ENCODE assay signal across 20 mouse cellular contexts in the genomic region with DNA sequence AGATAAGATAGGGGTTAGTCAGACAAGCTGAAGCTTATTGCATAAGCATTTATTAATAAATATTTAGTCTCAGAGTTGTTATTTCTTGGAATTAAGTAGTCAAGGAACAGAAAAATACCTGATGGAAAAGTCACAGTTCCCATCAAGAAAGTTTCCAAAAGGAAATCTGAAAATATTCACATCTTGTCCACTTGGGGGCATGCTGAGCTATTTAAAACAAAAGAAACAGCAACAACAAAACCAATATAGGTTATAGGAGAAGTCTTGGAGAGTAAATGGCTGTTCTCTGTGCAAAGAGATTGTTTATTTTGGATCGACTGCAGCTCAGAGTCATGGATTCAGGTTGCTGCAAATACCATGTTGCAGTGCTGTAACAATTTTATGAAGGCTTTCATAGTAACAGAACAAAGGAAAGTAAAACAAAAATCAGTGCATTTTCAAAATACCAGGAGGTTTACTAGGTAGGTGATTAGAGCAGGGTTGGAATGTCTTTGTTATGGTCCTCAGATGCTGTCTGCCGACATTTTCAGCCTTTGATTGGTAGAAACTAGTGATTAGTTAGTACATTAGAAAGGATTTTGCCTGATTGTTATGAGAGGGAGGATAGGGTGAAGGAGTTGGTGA. TPM values are rescaled to one million over a fixed set of nuclear protein-coding genes. Genes with fewer than 3 reads are reported as not detected.
DNase-seq lines count a peak whose midpoint lies in the region; ATAC-seq and TF ChIP-seq lines count a peak whose summit lies in the region.
"Had no signal": no experiment of that assay in that cellular context is flagged by ENCODE, and none has a peak within 500 bp of the region (broad histone marks: within the 10 kb centered on the region; RNA-seq: fewer than 3 reads in every experiment).

No protein-coding gene starts in this region.

- H3K9me3 ChIP-seq in forebrain, embryonic 14.5 days (replicated peaks; ENCODE audit: control insufficient read depth, low read length): no peaks in the 10 kb centered on the region
- no peaks in the 10 kb centered on the region for H3K9me3 ChIP-seq in forebrain, embryonic 11.5 days (ENCODE audit: control insufficient read depth, low read length)
- no peaks in the 10 kb centered on the region for H3K9me3 ChIP-seq in lung, postnatal 0 days (ENCODE audit: low read length)
- no peaks in the 10 kb centered on the region for H3K9me3 ChIP-seq in stomach, postnatal 0 days (ENCODE audit: control insufficient read depth, low read length)
- H3K9me3 ChIP-seq: embryonic facial prominence, embryonic 15.5 days; limb, embryonic 13.5 days; lung, embryonic 15.5 days; neural tube, embryonic 13.5 days had no signal

- no peaks in the 10 kb centered on the region for H3K4me1 ChIP-seq in forebrain, embryonic 14.5 days (ENCODE audit: control insufficient read depth, insufficient read depth, low read length)
- H3K4me1 ChIP-seq in forebrain, embryonic 11.5 days (replicated peaks; ENCODE audit: control insufficient read depth, insufficient read depth, low read length): no peaks in the 10 kb centered on the region
- no peaks in the 10 kb centered on the region for H3K4me1 ChIP-seq in lung, postnatal 0 days (ENCODE audit: insufficient read depth, low read depth, low read length)
- no peaks in the 10 kb centered on the region for H3K4me1 ChIP-seq in stomach, postnatal 0 days (replicated peaks; ENCODE audit: control insufficient read depth, insufficient read depth)
- H3K4me1 ChIP-seq: embryonic facial prominence, embryonic 15.5 days; limb, embryonic 13.5 days; lung, embryonic 15.5 days; neural tube, embryonic 13.5 days had no signal

- H3K4me2 ChIP-seq in forebrain, embryonic 14.5 days (ENCODE audit: low read length): no peak overlapping the region
- H3K4me2 ChIP-seq in forebrain, embryonic 11.5 days (ENCODE audit: low read depth, low read length, severe bottlenecking): no peak overlapping the region
- H3K4me2 ChIP-seq in lung, postnatal 0 days (replicated peaks; ENCODE audit: low read depth, low read length): no peak overlapping the region
- no peak overlapping the region for H3K4me2 ChIP-seq in stomach, postnatal 0 days (replicated peaks; ENCODE audit: low read depth)
- H3K4me2 ChIP-seq: embryonic facial prominence, embryonic 15.5 days; limb, embryonic 13.5 days; lung, embryonic 15.5 days; neural tube, embryonic 13.5 days had no signal

- TF ChIP-seq EP300 in lung, postnatal 0 days (IDR thresholded peaks at IDR 0.05): no peak
- no peak for TF ChIP-seq EP300 in stomach, postnatal 0 days (optimal IDR thresholded peaks at IDR 0.05)

- H3K4me3 ChIP-seq in forebrain, embryonic 14.5 days (ENCODE audit: low read depth, low read length): no peak overlapping the region
- no peak overlapping the region for H3K4me3 ChIP-seq in forebrain, embryonic 11.5 days (ENCODE audit: low read depth, low read length)
- H3K4me3 ChIP-seq in lung, postnatal 0 days (ENCODE audit: low read depth, low read length): no peak overlapping the region
- no peak overlapping the region for H3K4me3 ChIP-seq in stomach, postnatal 0 days (ENCODE audit: low read depth, low read length)
- H3K4me3 ChIP-seq: embryonic facial prominence, embryonic 15.5 days; limb, embryonic 13.5 days; lung, embryonic 15.5 days; neural tube, embryonic 13.5 days had no signal

- H3K36me3 ChIP-seq in forebrain, embryonic 14.5 days (ENCODE audit: control insufficient read depth, insufficient read depth, low read length): no peaks in the 10 kb centered on the region
- no peaks in the 10 kb centered on the region for H3K36me3 ChIP-seq in forebrain, embryonic 11.5 days (ENCODE audit: control insufficient read depth, insufficient read depth, low read length)
- H3K36me3 ChIP-seq in lung, postnatal 0 days (ENCODE audit: insufficient read depth, low read length): no peaks in the 10 kb centered on the region
- no peaks in the 10 kb centered on the region for H3K36me3 ChIP-seq in stomach, postnatal 0 days (ENCODE audit: control insufficient read depth, insufficient read depth, low read length)
- H3K36me3 ChIP-seq: embryonic facial prominence, embryonic 15.5 days; limb, embryonic 13.5 days; lung, embryonic 15.5 days; neural tube, embryonic 13.5 days had no signal

- H3K27me3 ChIP-seq in forebrain, embryonic 14.5 days (replicated peaks; ENCODE audit: control insufficient read depth, insufficient read depth, low read length): no peaks in the 10 kb centered on the region
- H3K27me3 ChIP-seq in forebrain, embryonic 11.5 days (ENCODE audit: control insufficient read depth, insufficient read depth, low read length): no peaks in the 10 kb centered on the region
- H3K27me3 ChIP-seq in lung, postnatal 0 days (replicated peaks; ENCODE audit: insufficient read depth, low read length): no peaks in the 10 kb centered on the region
- no peaks in the 10 kb centered on the region for H3K27me3 ChIP-seq in stomach, postnatal 0 days (ENCODE audit: control insufficient read depth, insufficient read depth, low read length)
- H3K27me3 ChIP-seq: embryonic facial prominence, embryonic 15.5 days; limb, embryonic 13.5 days; lung, embryonic 15.5 days; neural tube, embryonic 13.5 days had no signal

- no peak overlapping the region for H3K27ac ChIP-seq in forebrain, embryonic 14.5 days (ENCODE audit: low read depth, low read length)
- H3K27ac ChIP-seq in forebrain, embryonic 11.5 days (ENCODE audit: low read depth, low read length): no peak overlapping the region
- H3K27ac ChIP-seq in lung, postnatal 0 days (ENCODE audit: low read length): no peak overlapping the region
- H3K27ac ChIP-seq in stomach, postnatal 0 days (replicated peaks): no peak overlapping the region
- H3K27ac ChIP-seq: embryonic facial prominence, embryonic 15.5 days; limb, embryonic 13.5 days; lung, embryonic 15.5 days; neural tube, embryonic 13.5 days had no signal

- no peak overlapping the region for H3K9ac ChIP-seq in forebrain, embryonic 14.5 days (ENCODE audit: low read length)
- H3K9ac ChIP-seq in forebrain, embryonic 11.5 days (ENCODE audit: low read length): no peak overlapping the region
- H3K9ac ChIP-seq in lung, postnatal 0 days (replicated peaks; ENCODE audit: low read depth): no peak overlapping the region
- no peak overlapping the region for H3K9ac ChIP-seq in stomach, postnatal 0 days (ENCODE audit: low read length)
- H3K9ac ChIP-seq: embryonic facial prominence, embryonic 15.5 days; limb, embryonic 13.5 days; lung, embryonic 15.5 days; neural tube, embryonic 13.5 days had no signal

- WGBS in forebrain, embryonic 14.5 days: 45% methylated on average over 2 of the region's 2 CpGs
- 56% methylated on average over 2 of the region's 2 CpGs for WGBS in forebrain, embryonic 11.5 days
- 31% methylated on average over 2 of the region's 2 CpGs for WGBS in lung, postnatal 0 days
- WGBS in stomach, postnatal 0 days: 21% methylated on average over 2 of the region's 2 CpGs

- peak; percentile 29 for DNase-seq in forebrain, embryonic 14.5 days (ENCODE audit: low spot score)
- DNase-seq in forebrain, embryonic 11.5 days (ENCODE audit: low spot score): no peak
- no peak for DNase-seq in lung, postnatal 0 days (ENCODE audit: low spot score)
- DNase-seq in lung, postnatal 4 days: no peak
- peak; percentile 27 for DNase-seq in ZHBTc4 (ENCODE audit: low read depth, low spot score)
- DNase-seq in stomach, postnatal 0 days (ENCODE audit: low spot score): no peak
- no peak for DNase-seq in heart, adult 9 months (ENCODE audit: low spot score in 2 of 2)
- DNase-seq in cerebellum, postnatal 14 days: no peak
- DNase-seq: cerebellum, adult 2 months; gastrocnemius, postnatal 36 days; kidney, postnatal 25 days; layer of hippocampus, postnatal 36 days had no signal

- TF ChIP-seq CTCF in lung, postnatal 0 days (IDR thresholded peaks at IDR 0.05): 0 out of 2 replicates have a peak, but pooled peaks have one; percentile 11
- peak; percentile 56 for TF ChIP-seq CTCF in stomach, postnatal 0 days (IDR thresholded peaks at IDR 0.05; ENCODE audit: low read depth)

- ATAC-seq in forebrain, embryonic 14.5 days: no peak
- ATAC-seq in forebrain, embryonic 11.5 days (replicated peaks; ENCODE audit: low FRiP score): no peak
- ATAC-seq in lung, postnatal 0 days: no peak
- ATAC-seq in stomach, postnatal 0 days (ENCODE audit: low FRiP score, low TSS enrichment): no peak
- ATAC-seq: inflammation-experienced regulatory T-cells, adult 6 months had no signal

RNA-seq across cellular contexts. Expression of gene Olfr881, which starts 7.1 kb away (rescaled TPM):
- polyA plus RNA-seq in forebrain, embryonic 14.5 days (2014; fragmentation: Nextera tagmentation; extraction: Ambion mirVana): not detected in 2 replicates
- not detected in 2 replicates for polyA plus RNA-seq in forebrain, embryonic 11.5 days (2014; fragmentation: Nextera tagmentation; extraction: Ambion mirVana)
- polyA plus RNA-seq in lung, postnatal 0 days (2015; fragmentation: Nextera tagmentation; extraction: Ambion mirVana): not detected in 2 replicates
- not detected in 2 replicates for polyA plus RNA-seq in stomach, postnatal 0 days (2015; fragmentation: Nextera tagmentation; extraction: Ambion mirVana)
- polyA plus RNA-seq: C2C12; cerebellum, adult 2 months; heart, embryonic 16.5 days; inflammation-experienced regulatory T-cells, adult 6 months; limb, embryonic 13.5 days; lung, embryonic 15.5 days; neural tube, embryonic 13.5 days; spleen, adult 2 months had no signal

RNA-seq across cellular contexts. Expression of gene Olfr883, which starts 26.9 kb away (rescaled TPM):
- not detected in 2 replicates for polyA plus RNA-seq in forebrain, embryonic 14.5 days (2014; fragmentation: Nextera tagmentation; extraction: Ambion mirVana)
- polyA plus RNA-seq in forebrain, embryonic 11.5 days (2014; fragmentation: Nextera tagmentation; extraction: Ambion mirVana): not detected in 2 replicates
- polyA plus RNA-seq in lung, postnatal 0 days (2015; fragmentation: Nextera tagmentation; extraction: Ambion mirVana): not detected in 2 replicates
- not detected in 2 replicates for polyA plus RNA-seq in stomach, postnatal 0 days (2015; fragmentation: Nextera tagmentation; extraction: Ambion mirVana)
- polyA plus RNA-seq: C2C12; cerebellum, adult 2 months; embryonic facial prominence, embryonic 15.5 days; heart, embryonic 16.5 days; inflammation-experienced regulatory T-cells, adult 6 months; limb, embryonic 13.5 days; lung, embryonic 15.5 days; neural tube, embryonic 13.5 days; spleen, adult 2 months had no signal

RNA-seq across cellular contexts. Expression of gene Olfr884, which starts 47.7 kb away (rescaled TPM):
- polyA plus RNA-seq in forebrain, embryonic 14.5 days (2014; fragmentation: Nextera tagmentation; extraction: Ambion mirVana): not detected in 2 replicates
- not detected in 2 replicates for polyA plus RNA-seq in forebrain, embryonic 11.5 days (2014; fragmentation: Nextera tagmentation; extraction: Ambion mirVana)
- not detected in 2 replicates for polyA plus RNA-seq in lung, postnatal 0 days (2015; fragmentation: Nextera tagmentation; extraction: Ambion mirVana)
- not detected in 2 replicates for polyA plus RNA-seq in stomach, postnatal 0 days (2015; fragmentation: Nextera tagmentation; extraction: Ambion mirVana)
- polyA plus RNA-seq: C2C12; cerebellum, adult 2 months; heart, embryonic 16.5 days; inflammation-experienced regulatory T-cells, adult 6 months; limb, embryonic 13.5 days; lung, embryonic 15.5 days; neural tube, embryonic 13.5 days; spleen, adult 2 months had no signal

Comparison
In these comparisons a context has a peak if more than half of its experiments do, and no peak if none do; other contexts are left out.
1. DNase-seq: peak in forebrain, embryonic 14.5 days (single experiment) and ZHBTc4 (single experiment); none in forebrain, embryonic 11.5 days (single experiment), lung, postnatal 0 days (single experiment), lung, postnatal 4 days (0 of 2), stomach, postnatal 0 days (single experiment), heart, adult 9 months (0 of 2) and cerebellum, postnatal 14 days (0 of 2).